Mouse (Mus musculus) lung, postnatal 0 days (tissue): ENCODE results near the gene Yeats2. TPM values are rescaled to one million over a fixed set of nuclear protein-coding genes. Genes with fewer than 3 reads are reported as not detected.
A peak's percentile ranks its signal among the peaks of the same experiment; 100 is the strongest.

Experiments used
- ATAC-seq: fragments of 200-750 bp; cut with Nextera tagmentation; 2 replicates; pipeline ENCODE4 v1.8.0; 2017; ENCODE audit warnings: moderate library complexity
- DNase-seq: peaks from one replicate; pipeline ENCODE4 v3.0.0-alpha.2; 2016; ENCODE audit warnings: low spot score
- H3K27ac ChIP-seq: fragments of 300-500 bp; sonication (generic); 2 replicates; pipeline ENCODE4 v1.5.1; 2014; ENCODE audit warnings: antibody characterized with exemption, mild to moderate bottlenecking, low read length, mixed read lengths
- H3K27me3 ChIP-seq: fragments of 300-500 bp; sonication (generic); replicated peaks from 2 replicates; pipeline ENCODE4 v1.6.1; 2014; ENCODE audit warnings: low read length, mixed read lengths; ENCODE audit not compliant: insufficient read depth
- H3K36me3 ChIP-seq: fragments of 300-500 bp; sonication (generic); 2 replicates; pipeline ENCODE4 v1.6.1; 2014; ENCODE audit warnings: low read length, mixed read lengths; ENCODE audit not compliant: insufficient read depth
- H3K4me1 ChIP-seq: fragments of 300-500 bp; sonication (generic); 2 replicates; pipeline ENCODE4 v1.6.1; 2014; ENCODE audit warnings: antibody characterized with exemption, low read depth, low read length, mixed read lengths; ENCODE audit not compliant: insufficient read depth
- H3K4me2 ChIP-seq: fragments of 300-500 bp; sonication (generic); replicated peaks from 2 replicates; pipeline ENCODE4 v1.6.1; 2014; ENCODE audit warnings: low read depth, mild to moderate bottlenecking, low read length, moderate library complexity, mixed read lengths
- H3K4me3 ChIP-seq: fragments of 300-500 bp; sonication (generic); 2 replicates; pipeline ENCODE4 v1.5.1; 2014; ENCODE audit warnings: low read depth, low read length
- H3K9ac ChIP-seq: fragments of 300-500 bp; sonication (generic); replicated peaks from 2 replicates; pipeline ENCODE4 v1.6.1; 2014; ENCODE audit warnings: low read depth, mild to moderate bottlenecking
- H3K9me3 ChIP-seq: fragments of 300-500 bp; sonication (generic); 2 replicates; pipeline ENCODE4 v1.6.1; 2016; ENCODE audit warnings: low read length, mixed read lengths
- CTCF ChIP-seq: IDR thresholded peaks from 2 replicates; pipeline ENCODE4 v1.5.1; 2016; ENCODE audit warnings: antibody characterized with exemption, mild to moderate bottlenecking
- EP300 ChIP-seq: IDR thresholded peaks from 2 replicates; pipeline ENCODE4 v1.6.1; 2016; ENCODE audit warnings: antibody characterized with exemption, mild to moderate bottlenecking, control low read depth
- WGBS: fragments of 180-500 bp; shearing (Covaris S2); extraction: QIAGEN DNeasy Blood & Tissue Kit; methylation state at CpG from one replicate; pipeline ENCODE4 v1.1.7; 2014; 5-methylcytosine and 5-hydroxymethylcytosine counted together
- polyA plus RNA-seq: library from polyadenylated mRNA; unstranded; fragments of >200 nt; fragmentation: Nextera tagmentation; extraction: Ambion mirVana; gene quantifications from 2 replicates; pipeline ENCODE4 v1.2.1, GENCODE M21; 2015

The Yeats2 gene
- polyA plus RNA-seq, 1 experiment from 2014 or later, result 6.4 TPM

DNA sequence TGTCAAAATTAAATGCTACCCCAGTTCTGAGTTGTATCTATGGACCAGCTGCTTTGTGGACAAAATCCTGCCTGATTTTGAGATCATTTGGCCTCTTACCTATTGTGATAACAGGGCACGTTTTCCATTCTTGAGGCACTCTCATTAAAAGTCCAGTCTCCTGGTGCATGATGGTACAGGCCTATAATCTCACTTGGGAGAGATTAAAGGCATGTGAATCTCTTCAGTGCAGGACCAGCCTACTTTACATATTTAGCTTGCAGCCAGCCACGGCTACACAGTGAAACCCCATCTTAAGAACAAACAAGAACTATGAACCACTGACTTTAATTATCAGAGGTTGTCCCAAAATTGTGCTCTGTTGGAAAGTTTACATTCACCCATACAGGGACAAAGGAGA lies 10.5 kb upstream of the Yeats2 start:
- Histone ChIP-seq H3K9ac (no peak overlapping the region), H3K9me3 (no peaks in the 10 kb centered on the region), H3K4me1 (no peaks in the 10 kb centered on the region), H3K27me3 (no peaks in the 10 kb centered on the region), H3K27ac (no peak overlapping the region), H3K36me3 (peaks cover 10% of the 10 kb centered on the region; the same call in 1 of the 2 replicates), H3K4me2 (no peak overlapping the region), H3K4me3 (no peak overlapping the region)
- ATAC-seq (no peak), DNase-seq (no peak)
- WGBS, result 47% methylated on average over 2 of the region's 2 CpGs
- no peak for TF ChIP-seq CTCF
- TF ChIP-seq EP300, result no peak

DNA sequence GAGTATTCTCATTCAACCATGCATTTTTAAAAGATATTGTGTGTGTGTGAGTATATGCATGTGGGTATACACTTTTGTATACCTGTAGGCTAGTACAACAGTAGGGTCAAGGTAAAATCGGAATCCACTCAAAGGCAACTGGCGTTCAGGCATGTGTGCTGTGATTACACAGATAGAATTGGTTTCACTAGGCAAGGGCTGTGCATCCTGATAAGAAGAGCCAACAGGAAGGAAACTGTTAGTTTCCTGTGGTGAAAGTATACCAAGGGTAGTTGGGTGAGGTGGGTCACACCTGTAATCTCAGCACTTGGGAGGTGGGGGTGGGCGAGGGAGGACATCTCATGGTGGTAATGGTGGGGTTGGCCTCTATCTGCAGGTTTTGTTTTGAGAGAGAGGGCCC lies 3.7 kb downstream of the Yeats2 start:
- no peak for DNase-seq
- no peaks in the 10 kb centered on the region for H3K36me3 ChIP-seq
- 88% methylated on average over 3 of the region's 3 CpGs for WGBS
- H3K4me1 ChIP-seq, result peaks cover 6% of the 10 kb centered on the region; the same call in 1 of the 2 replicates
- no peaks in the 10 kb centered on the region for H3K27me3 ChIP-seq
- H3K9me3 ChIP-seq, result no peaks in the 10 kb centered on the region
- H3K27ac ChIP-seq, result no peak overlapping the region
- no peak overlapping the region for H3K4me2 ChIP-seq
- H3K4me3 ChIP-seq, result no peak overlapping the region
- no peak for TF ChIP-seq EP300
- TF ChIP-seq CTCF, result no peak
- H3K9ac ChIP-seq, result no peak overlapping the region
- ATAC-seq, result no peak

DNA sequence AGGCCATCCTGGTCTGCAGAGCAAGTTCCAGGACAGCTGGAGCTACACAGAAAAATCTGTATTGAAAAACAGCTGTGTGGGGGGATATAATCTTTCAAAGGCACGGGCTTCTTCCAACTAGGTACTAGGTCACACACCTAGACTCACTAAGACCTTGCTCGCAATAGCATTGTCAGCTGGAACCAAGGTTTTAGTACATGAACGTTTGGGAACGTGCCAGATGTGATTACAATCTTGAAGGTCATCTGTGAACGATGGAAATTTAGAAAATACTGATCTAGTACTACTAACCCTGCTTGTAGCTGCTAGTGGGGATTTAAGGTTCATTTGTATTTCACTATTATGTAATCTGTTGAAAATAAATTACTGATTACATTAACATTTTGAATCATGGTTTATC lies 11.1 kb downstream of the Yeats2 start:
- no peaks in the 10 kb centered on the region for H3K4me1 ChIP-seq
- no peak overlapping the region for H3K9ac ChIP-seq
- H3K27ac ChIP-seq, result no peak overlapping the region
- no peaks in the 10 kb centered on the region for H3K27me3 ChIP-seq
- no peaks in the 10 kb centered on the region for H3K9me3 ChIP-seq
- ATAC-seq (no peak), DNase-seq (no peak)
- peaks cover 5% of the 10 kb centered on the region; the same call in 1 of the 2 replicates for H3K36me3 ChIP-seq
- TF ChIP-seq CTCF (no peak), EP300 (no peak)
- H3K4me3 ChIP-seq, result no peak overlapping the region
- WGBS, result 58% methylated on average over 5 of the region's 5 CpGs
- no peak overlapping the region for H3K4me2 ChIP-seq

DNA sequence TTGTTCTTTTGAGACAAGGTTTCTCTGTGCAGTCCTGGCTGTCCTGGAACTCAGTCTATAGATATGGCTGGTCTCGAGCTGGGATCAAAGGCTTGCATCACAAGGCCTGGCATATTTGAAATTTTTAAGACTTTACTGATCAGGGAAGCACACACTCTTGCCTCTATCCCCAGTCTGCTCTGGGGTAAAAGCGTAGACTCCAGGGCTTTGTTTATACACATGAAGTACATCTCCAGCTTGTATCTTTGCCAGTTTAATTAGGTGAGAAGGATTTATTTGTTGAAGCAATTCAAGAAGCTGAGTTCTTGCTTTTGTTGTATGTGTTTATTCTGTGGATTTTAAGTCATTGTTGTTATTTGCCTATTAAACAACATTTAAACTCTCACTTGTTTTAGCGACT lies 12.9 kb downstream of the Yeats2 start:
- ATAC-seq, result peak; percentile 57
- H3K9ac ChIP-seq, result no peak overlapping the region
- H3K27me3 ChIP-seq, result no peaks in the 10 kb centered on the region
- TF ChIP-seq CTCF, result no peak
- TF ChIP-seq EP300, result 0 out of 2 replicates have a peak, but pooled peaks have one; percentile 26
- peaks cover 5% of the 10 kb centered on the region; the same call in 1 of the 2 replicates for H3K36me3 ChIP-seq
- no peaks in the 10 kb centered on the region for H3K9me3 ChIP-seq
- WGBS, result 43% methylated on average over 3 of the region's 3 CpGs
- peak; percentile 50 for DNase-seq
- no peak overlapping the region for H3K4me2 ChIP-seq
- H3K4me1 ChIP-seq, result no peaks in the 10 kb centered on the region
- no peak overlapping the region for H3K27ac ChIP-seq
- no peak overlapping the region for H3K4me3 ChIP-seq

DNA sequence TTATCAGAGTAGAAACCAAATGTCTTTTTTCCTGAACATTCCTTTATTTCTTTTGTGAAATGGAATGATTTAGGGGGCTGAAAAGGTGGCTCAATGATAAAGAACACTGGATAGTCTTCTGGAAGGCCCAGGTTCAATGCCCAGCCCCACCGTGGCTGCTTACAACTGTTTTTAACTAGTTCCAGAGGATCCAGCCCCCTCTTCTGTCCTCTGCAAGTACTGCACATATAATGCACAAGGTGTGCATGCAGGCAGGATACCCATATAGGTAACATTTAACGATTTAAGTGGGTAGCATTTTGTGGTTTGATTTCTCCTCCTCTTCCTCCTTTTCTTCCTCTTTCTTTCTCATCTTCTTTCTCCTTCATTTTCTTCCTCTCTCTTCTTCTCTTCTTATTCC lies 19.3 kb downstream of the Yeats2 start:
- no peak overlapping the region for H3K4me3 ChIP-seq

DNA sequence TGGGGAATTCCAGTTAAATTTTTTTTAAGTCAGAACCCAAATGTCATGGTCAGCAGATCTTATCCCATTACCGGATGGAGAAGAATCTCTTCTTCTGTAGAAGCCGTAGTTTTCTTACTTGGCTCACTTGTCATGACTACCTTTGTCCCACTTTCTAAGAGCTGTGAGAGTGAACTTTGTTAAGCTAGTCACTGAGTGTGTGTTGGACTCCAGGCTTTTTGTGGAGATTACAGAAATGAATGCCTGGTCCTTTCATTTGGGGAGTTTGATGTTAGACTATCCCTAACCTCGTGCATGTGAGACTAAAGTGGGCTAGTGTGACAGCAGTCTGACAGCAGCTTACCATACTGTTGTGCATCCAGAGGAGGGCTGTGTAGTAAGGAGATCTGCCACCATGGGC lies 28.2 kb downstream of the Yeats2 start:
- Histone ChIP-seq H3K4me1 (no peaks in the 10 kb centered on the region; the same call in 1 of the 2 replicates), H3K36me3 (peaks cover 19% of the 10 kb centered on the region; the same call in 1 of the 2 replicates), H3K4me2 (no peak overlapping the region), H3K9ac (no peak overlapping the region), H3K27me3 (no peaks in the 10 kb centered on the region), H3K9me3 (no peaks in the 10 kb centered on the region), H3K27ac (peak overlapping the region; percentile 2; the same call in 1 of the 2 replicates), H3K4me3 (no peak overlapping the region)
- TF ChIP-seq EP300, result no peak
- no peak for TF ChIP-seq CTCF
- DNase-seq (no peak), ATAC-seq (no peak)
- WGBS, result 76% methylated on average over 3 of the region's 3 CpGs

More for the DNA sequence above, 19.3 kb downstream of the Yeats2 start:
- H3K4me2 ChIP-seq, result no peak overlapping the region
- ATAC-seq, result no peak
- no peaks in the 10 kb centered on the region for H3K9me3 ChIP-seq
- peaks cover 30% of the 10 kb centered on the region; the same call in 1 of the 2 replicates for H3K36me3 ChIP-seq
- 90% methylated on average over 2 of the region's 2 CpGs for WGBS
- TF ChIP-seq CTCF (peak; percentile 30), EP300 (no peak)
- H3K9ac ChIP-seq, result no peak overlapping the region
- H3K27me3 ChIP-seq, result no peaks in the 10 kb centered on the region
- H3K27ac ChIP-seq, result no peak overlapping the region
- no peak for DNase-seq
- H3K4me1 ChIP-seq, result no peaks in the 10 kb centered on the region
